Comparison of ENCODE assay signal across 8 mouse cellular contexts in genomic region chr2:165873196-165873595, GRCm38 (mm10). TPM values are rescaled to one million over a fixed set of nuclear protein-coding genes. Genes with fewer than 3 reads are reported as not detected.
DNase-seq lines count a peak whose midpoint lies in the region; ATAC-seq and TF ChIP-seq lines count a peak whose summit lies in the region.

No protein-coding gene starts in this region.

- ATAC-seq in lung, postnatal 0 days = no peak
- no peak for ATAC-seq in intestine, postnatal 0 days
- no peak for ATAC-seq in erythroblast, adult 5-6 weeks (replicated peaks; ENCODE audit: low FRiP score, poor library complexity, severe bottlenecking)

- 41% methylated on average over 7 of the region's 7 CpGs for WGBS in lung, postnatal 0 days
- WGBS in intestine, postnatal 0 days = 63% methylated on average over 7 of the region's 7 CpGs
- WGBS in small intestine, adult 2 months = 78% methylated on average over 7 of the region's 7 CpGs

- H3K9me3 ChIP-seq in lung, postnatal 0 days (ENCODE audit: low read length) = no peaks in the 10 kb centered on the region
- no peaks in the 10 kb centered on the region for H3K9me3 ChIP-seq in intestine, postnatal 0 days (ENCODE audit: control insufficient read depth)

- peak; percentile 58 for DNase-seq in adrenal gland, postnatal 10 days
- DNase-seq in adrenal gland, adult 18-20 months (ENCODE audit: low spot score in 2 of 2) = no peak
- DNase-seq in lung, postnatal 0 days (ENCODE audit: low spot score) = peak; percentile 49
- no peak for DNase-seq in lung, adult 18-20 months
- DNase-seq in retina, embryonic 14.5 days (ENCODE audit: low spot score) = no peak

- TF ChIP-seq EP300 in lung, postnatal 0 days (IDR thresholded peaks at IDR 0.05) = peak; percentile 49

- peaks cover 37% of the 10 kb centered on the region for H3K4me1 ChIP-seq in lung, postnatal 0 days (ENCODE audit: insufficient read depth, low read depth, low read length)
- peaks cover 35% of the 10 kb centered on the region for H3K4me1 ChIP-seq in intestine, postnatal 0 days (replicated peaks; ENCODE audit: control insufficient read depth, insufficient read depth, low read length)
- H3K4me1 ChIP-seq in small intestine, adult 2 months (ENCODE audit: control insufficient read depth, insufficient read depth, insufficient read length, low read length) = peaks cover 42% of the 10 kb centered on the region

- H3K27ac ChIP-seq in lung, postnatal 0 days (ENCODE audit: low read length) = peak overlapping the region; percentile 90
- H3K27ac ChIP-seq in intestine, postnatal 0 days (ENCODE audit: low read depth, low read length) = peak overlapping the region; percentile 58; the same call in 1 of the 2 replicates
- H3K27ac ChIP-seq in small intestine, adult 2 months (ENCODE audit: insufficient read depth, low read depth, low read length) = peak overlapping the region; percentile 14

- no peak overlapping the region for H3K4me2 ChIP-seq in lung, postnatal 0 days (replicated peaks; ENCODE audit: low read depth, low read length)
- H3K4me2 ChIP-seq in intestine, postnatal 0 days (replicated peaks; ENCODE audit: low read depth) = no peak overlapping the region

- TF ChIP-seq CTCF in lung, postnatal 0 days (IDR thresholded peaks at IDR 0.05) = no peak
- TF ChIP-seq CTCF in intestine, postnatal 0 days (IDR thresholded peaks at IDR 0.05; ENCODE audit: low read depth) = no peak
- no peak for TF ChIP-seq CTCF in small intestine, adult 2 months (IDR thresholded peaks at IDR 0.05; ENCODE audit: extremely low read depth, insufficient read length, insufficient replicate concordance, low read depth, low read length)

- no peak for TF ChIP-seq POLR2A in small intestine, adult 2 months (IDR thresholded peaks at IDR 0.05; ENCODE audit: low read depth, low read length)

- no peak overlapping the region for H3K4me3 ChIP-seq in lung, postnatal 0 days (ENCODE audit: low read depth, low read length)
- H3K4me3 ChIP-seq in intestine, postnatal 0 days (ENCODE audit: low read depth, low read length) = no peak overlapping the region
- H3K4me3 ChIP-seq in small intestine, adult 2 months (ENCODE audit: low read depth, low read length) = no peak overlapping the region

- H3K36me3 ChIP-seq in lung, postnatal 0 days (ENCODE audit: insufficient read depth, low read length) = no peaks in the 10 kb centered on the region
- H3K36me3 ChIP-seq in intestine, postnatal 0 days (ENCODE audit: control insufficient read depth, insufficient read depth) = peaks cover 25% of the 10 kb centered on the region
- H3K36me3 ChIP-seq in small intestine, adult 2 months (ENCODE audit: control insufficient read depth, insufficient read depth, low read length) = peaks cover 21% of the 10 kb centered on the region

- H3K27me3 ChIP-seq in lung, postnatal 0 days (replicated peaks; ENCODE audit: insufficient read depth, low read length) = no peaks in the 10 kb centered on the region
- H3K27me3 ChIP-seq in intestine, postnatal 0 days (replicated peaks; ENCODE audit: control insufficient read depth, insufficient read depth, low read length) = no peaks in the 10 kb centered on the region
- no peaks in the 10 kb centered on the region for H3K27me3 ChIP-seq in small intestine, adult 2 months (ENCODE audit: control insufficient read depth, insufficient read depth, low read length)

- H3K9ac ChIP-seq in lung, postnatal 0 days (replicated peaks; ENCODE audit: low read depth) = no peak overlapping the region
- no peak overlapping the region for H3K9ac ChIP-seq in intestine, postnatal 0 days (ENCODE audit: low read depth, low read length)

RNA-seq across cellular contexts. Expression of gene Zmynd8, which starts 25.6 kb away (rescaled TPM):
- 10 to 100 TPM; 39.8 to 57.2 TPM for total RNA-seq in adrenal gland, postnatal 10 days (2021)
- total RNA-seq in adrenal gland, adult 18-20 months (2021) = 10 to 100 TPM; 45.8 to 48.8 TPM
- polyA plus RNA-seq in lung, postnatal 0 days (2015; fragmentation: Nextera tagmentation; extraction: Ambion mirVana) = 30.7 and 32.1 TPM in 2 replicates
- polyA plus RNA-seq in intestine, postnatal 0 days (2015; fragmentation: Nextera tagmentation; extraction: Ambion mirVana) = 43.5 and 57.7 TPM in 2 replicates
- 9.7 and 17.4 TPM in 2 replicates for polyA plus RNA-seq in small intestine, adult 2 months (2012; rRNA removed)
- 60.1 and 81.1 TPM in 2 replicates for total RNA-seq in erythroblast, adult 5-6 weeks (2015; ENCODE audit: low replicate concordance)
- total RNA-seq in erythroblast, adult 5-6 weeks (2017; ENCODE audit: low replicate concordance) = 83.9 and 95.3 TPM in 2 replicates

Comparison
In these comparisons a context has a peak if more than half of its experiments do, and no peak if none do; other contexts are left out.
1. DNase-seq: peak in adrenal gland, postnatal 10 days (single experiment) and lung, postnatal 0 days (single experiment); none in adrenal gland, adult 18-20 months (0 of 2), lung, adult 18-20 months (0 of 2) and retina, embryonic 14.5 days (single experiment).
2. H3K27ac ChIP-seq: peak in every context shown above with its lines; median percentile 90 in lung, postnatal 0 days; 58 in intestine, postnatal 0 days; 14 in small intestine, adult 2 months.